Mouse (Mus musculus): ENCODE data around the gene Mycl. TPM values are rescaled to one million over a fixed set of nuclear protein-coding genes. Genes with fewer than 3 reads are reported as not detected.
"Not testable (repeated sequence)": the region's sequence is repeated elsewhere in the genome, so short reads cannot be mapped to it uniquely, and the experiment has no call there.

The Mycl gene
- total RNA-seq, 1 experiment from 2014 or later, result 0.70 TPM

GRCm38 (mm10) chr4:123005054-123005966 lies 9.9 kb downstream of the Mycl start:
- no peak for ATAC-seq (ENCODE audit: extremely low read depth, insufficient number of reproducible peaks, low FRiP score, poor library complexity, severe bottlenecking)

DNA sequence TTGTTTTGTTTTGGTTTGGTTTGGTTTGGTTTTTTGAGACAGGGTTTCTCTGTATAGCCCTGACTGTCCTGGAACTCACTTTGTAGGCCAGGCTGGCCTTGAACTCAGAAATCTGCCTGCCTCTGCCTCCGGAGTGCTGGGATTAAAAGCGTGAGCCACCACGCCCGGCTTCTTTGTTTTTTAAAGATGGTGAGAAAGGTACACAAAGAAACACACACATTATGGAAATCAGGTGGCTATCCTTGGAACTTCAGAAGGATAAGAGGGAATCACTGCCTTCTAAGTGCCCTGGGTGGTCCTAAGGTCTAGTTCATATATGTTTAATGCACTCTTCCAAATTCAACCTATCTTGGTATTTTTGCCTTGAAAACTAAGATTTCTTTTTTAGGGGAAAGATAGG lies 17.0 kb downstream of the Mycl start:
- not testable (repeated sequence) for ATAC-seq (ENCODE audit: extremely low read depth, insufficient number of reproducible peaks, low FRiP score, poor library complexity, severe bottlenecking)

- no peak for ATAC-seq (ENCODE audit: extremely low read depth, insufficient number of reproducible peaks, low FRiP score, poor library complexity, severe bottlenecking)
Observed at GRCm38 (mm10) chr4:123013346-123013945, 18.0 kb downstream of the Mycl start.

DNA sequence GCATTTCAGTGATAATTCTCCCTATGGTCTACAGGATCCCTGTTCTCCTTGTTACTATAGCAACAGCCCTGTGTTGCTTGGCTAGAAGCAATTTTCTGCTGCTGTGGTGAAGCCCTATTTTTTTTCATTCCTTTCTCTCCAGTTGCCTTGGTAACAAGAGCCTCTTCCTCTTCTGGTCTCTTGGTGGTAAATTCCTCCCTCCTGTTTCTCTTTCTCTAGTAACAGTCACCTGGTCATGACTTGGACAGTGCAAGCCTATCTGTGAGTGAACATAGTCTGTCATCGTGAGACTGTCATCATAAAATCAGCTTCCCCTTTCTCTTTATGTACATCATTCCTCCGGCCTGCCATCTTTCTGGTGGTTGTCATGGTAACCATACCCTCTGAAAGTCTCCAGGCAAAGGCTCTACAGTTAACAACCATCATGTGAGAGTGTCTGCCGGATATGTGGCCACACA lies 18.5 kb downstream of the Mycl start:
- peak; percentile 78 for ATAC-seq (ENCODE audit: extremely low read depth, insufficient number of reproducible peaks, low FRiP score, poor library complexity, severe bottlenecking)

GRCm38 (mm10) chr4:123014501-123015282 lies 19.2 kb downstream of the Mycl start:
- ATAC-seq (ENCODE audit: extremely low read depth, insufficient number of reproducible peaks, low FRiP score, poor library complexity, severe bottlenecking), result no peak

DNA sequence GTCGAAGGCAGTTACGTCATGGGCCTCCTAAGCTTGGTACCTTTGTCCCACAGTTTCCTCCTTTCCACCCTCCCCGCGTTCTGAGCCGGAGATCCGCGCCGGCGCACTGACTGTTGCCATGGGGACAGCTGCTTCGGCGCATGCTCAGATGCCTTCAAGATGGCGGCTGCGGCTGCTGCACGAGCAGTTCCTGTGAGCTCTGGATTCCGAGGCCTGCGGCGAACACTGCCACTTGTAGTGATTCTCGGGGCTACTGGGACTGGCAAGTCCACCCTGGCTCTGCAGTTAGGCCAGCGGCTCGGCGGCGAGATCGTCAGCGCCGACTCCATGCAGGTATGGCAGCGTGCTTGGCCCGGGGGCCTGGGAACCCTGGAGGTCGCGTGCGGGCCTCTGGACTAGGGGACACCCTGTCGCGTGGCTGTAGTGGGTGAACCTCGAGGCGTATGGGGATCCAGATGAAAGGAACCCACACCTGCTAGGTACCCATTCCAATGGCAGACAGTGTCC lies 21.1 kb downstream of the Mycl start, which contains the start of gene Trit1:
Trit1 (plus strand) TSS at position 147 of the 507 bp plus-strand sequence.
- peak; percentile 94 for ATAC-seq (ENCODE audit: extremely low read depth, insufficient number of reproducible peaks, low FRiP score, poor library complexity, severe bottlenecking)

DNA sequence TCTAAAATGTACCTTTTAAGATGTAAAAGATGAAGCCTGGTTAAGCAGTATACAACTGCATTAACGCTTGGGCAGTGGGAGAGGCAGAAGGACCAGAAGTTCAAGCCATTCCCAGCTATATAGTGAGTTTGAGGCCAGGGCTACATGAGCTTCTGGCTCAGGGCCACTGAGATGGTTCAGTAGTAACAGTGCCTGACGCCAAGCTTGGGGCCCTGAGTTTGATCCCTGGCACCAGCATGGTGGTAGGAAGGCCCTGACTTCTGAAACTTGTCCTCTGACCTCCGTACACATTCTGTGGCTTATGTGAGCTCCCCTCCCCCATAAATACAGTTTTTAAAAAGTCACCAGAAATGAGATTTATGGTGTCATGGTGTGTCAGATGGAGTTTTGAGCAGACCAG lies 26.1 kb downstream of the Mycl start:
- ATAC-seq (ENCODE audit: extremely low read depth, insufficient number of reproducible peaks, low FRiP score, poor library complexity, severe bottlenecking), result no peak

DNA sequence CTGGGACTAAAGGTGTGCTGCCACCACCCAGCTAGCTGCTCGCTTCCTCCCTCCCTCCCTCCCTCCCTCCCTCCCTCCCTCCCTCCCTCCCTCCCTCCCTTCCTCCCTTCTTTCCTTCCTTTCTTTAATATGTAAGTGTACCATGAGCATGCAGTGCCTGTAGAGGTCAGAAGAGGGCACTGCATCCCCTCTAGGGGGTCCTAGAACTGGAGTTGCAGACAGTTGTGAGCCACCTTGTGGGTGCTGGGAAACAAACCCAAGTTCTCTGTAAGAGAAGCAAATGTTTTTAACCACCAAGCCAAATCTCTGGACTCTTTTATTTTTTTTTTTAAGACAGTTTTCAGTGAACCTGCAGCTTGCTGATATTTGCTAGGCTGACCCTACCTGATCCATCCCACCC lies 27.4 kb downstream of the Mycl start:
- no peak for ATAC-seq (ENCODE audit: extremely low read depth, insufficient number of reproducible peaks, low FRiP score, poor library complexity, severe bottlenecking)

DNA sequence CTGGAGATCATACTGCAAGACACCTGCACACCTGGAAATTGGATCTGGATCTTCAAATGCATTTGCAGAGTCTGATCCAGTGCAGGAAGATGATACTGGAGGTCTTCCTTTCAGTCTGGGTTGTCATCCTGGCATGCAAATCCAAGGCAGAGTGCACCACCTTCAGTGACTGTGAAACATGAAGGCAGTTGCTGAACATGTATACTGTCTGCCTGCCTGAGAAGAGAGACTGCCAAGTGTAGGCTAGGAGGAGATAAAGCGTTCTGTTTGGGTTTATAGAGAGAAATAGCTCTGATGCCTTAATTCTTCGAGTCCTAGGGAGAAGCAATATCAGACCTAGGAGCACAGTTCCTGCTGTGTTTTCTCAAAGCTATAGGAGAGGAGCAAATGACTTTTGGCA lies 30.0 kb downstream of the Mycl start:
- ATAC-seq (ENCODE audit: extremely low read depth, insufficient number of reproducible peaks, low FRiP score, poor library complexity, severe bottlenecking), result no peak

DNA sequence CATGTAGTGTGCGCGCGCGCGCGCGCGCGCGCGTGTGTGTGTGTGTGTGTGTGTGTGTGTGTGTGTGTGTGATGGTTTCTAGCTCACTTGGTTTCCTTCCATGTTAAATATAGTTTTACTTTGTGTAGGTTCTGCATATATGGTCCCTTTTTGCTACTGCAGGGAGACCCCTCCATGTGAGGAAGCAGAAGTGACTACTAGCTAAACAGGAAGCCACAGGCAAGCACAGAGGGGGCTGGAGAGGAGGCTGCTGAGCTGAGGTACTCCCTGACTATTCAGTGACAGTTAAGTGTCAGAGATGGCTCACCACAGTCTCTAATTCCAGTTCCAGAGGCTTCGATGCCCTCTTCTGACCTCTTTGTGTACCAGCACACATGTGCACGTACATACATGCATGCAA lies 30.7 kb downstream of the Mycl start:
- peak; percentile 96 for ATAC-seq (ENCODE audit: extremely low read depth, insufficient number of reproducible peaks, low FRiP score, poor library complexity, severe bottlenecking)

- ATAC-seq (ENCODE audit: extremely low read depth, insufficient number of reproducible peaks, low FRiP score, poor library complexity, severe bottlenecking), result no peak
Observed at GRCm38 (mm10) chr4:123026597-123026996, 31.1 kb downstream of the Mycl start.

- ATAC-seq (ENCODE audit: extremely low read depth, insufficient number of reproducible peaks, low FRiP score, poor library complexity, severe bottlenecking), result 0 out of 2 replicates have a peak, but pooled peaks have one; percentile 19
Observed at GRCm38 (mm10) chr4:123034841-123035240, 39.4 kb downstream of the Mycl start.

GRCm38 (mm10) chr4:123035636-123036035 lies 40.2 kb downstream of the Mycl start:
- no peak for ATAC-seq (ENCODE audit: extremely low read depth, insufficient number of reproducible peaks, low FRiP score, poor library complexity, severe bottlenecking)

DNA sequence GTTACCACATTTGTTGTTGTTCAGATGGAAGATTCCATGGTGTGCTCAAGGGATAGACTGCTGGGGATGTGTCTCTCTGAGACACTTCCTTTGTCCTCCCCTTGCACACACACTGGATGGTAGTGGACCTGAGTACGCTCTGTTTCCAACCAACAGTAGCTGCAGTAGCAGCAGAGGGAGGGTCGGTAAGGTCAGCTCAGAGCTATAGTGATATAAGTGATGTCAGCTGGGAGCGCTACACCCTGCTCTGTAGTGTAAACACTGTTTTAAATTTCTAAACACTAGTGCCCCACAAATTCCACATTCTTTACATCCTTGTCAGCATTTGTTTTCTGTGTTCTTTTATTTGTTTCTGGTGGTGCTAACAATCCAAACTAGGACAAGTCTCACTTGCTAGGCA lies 41.3 kb downstream of the Mycl start:
- ATAC-seq (ENCODE audit: extremely low read depth, insufficient number of reproducible peaks, low FRiP score, poor library complexity, severe bottlenecking), result no peak

DNA sequence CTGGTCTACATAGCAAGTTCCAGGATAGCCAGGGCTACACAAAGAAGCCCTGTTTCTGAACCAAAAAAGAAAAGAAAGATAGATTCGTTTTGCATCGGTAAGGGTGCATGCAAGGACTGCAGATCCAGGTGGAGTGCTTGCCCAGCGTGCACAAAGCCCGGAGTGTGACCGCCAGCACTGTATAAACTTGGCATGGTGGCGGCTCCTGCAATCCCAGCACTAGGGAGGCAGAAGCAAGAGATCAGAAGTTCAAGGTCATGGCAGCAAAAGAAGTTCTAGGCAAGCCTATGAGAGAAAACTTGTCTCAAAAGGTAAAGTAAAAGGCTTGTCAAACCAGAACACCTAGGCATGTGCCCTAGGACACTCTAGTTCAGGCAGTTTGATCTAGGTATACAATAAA lies 45.7 kb downstream of the Mycl start:
- ATAC-seq (ENCODE audit: extremely low read depth, insufficient number of reproducible peaks, low FRiP score, poor library complexity, severe bottlenecking), result no peak

GRCm38 (mm10) chr4:123043858-123044257 lies 48.4 kb downstream of the Mycl start:
- ATAC-seq (ENCODE audit: extremely low read depth, insufficient number of reproducible peaks, low FRiP score, poor library complexity, severe bottlenecking), result no peak

DNA sequence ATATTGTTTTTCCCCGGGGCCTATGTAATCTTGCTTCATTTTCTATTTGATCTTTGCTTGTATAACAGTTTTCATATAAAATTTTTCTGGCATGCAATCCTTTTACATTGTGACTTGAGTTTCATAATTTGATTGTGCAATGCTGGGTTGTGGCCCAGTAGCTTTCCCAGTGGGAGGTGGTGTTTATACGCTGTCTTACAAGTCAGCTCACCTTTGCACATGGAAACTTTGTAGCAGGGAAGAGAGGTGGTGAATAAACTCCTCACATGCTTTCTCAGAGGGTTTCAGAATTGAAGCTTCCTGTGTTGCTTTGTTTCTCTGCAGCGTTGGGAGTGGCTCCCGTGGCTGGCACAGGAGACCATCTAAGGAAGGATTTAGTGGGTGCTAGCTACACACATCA lies 49.4 kb downstream of the Mycl start:
- ATAC-seq (ENCODE audit: extremely low read depth, insufficient number of reproducible peaks, low FRiP score, poor library complexity, severe bottlenecking), result no peak

- no peak for ATAC-seq (ENCODE audit: extremely low read depth, insufficient number of reproducible peaks, low FRiP score, poor library complexity, severe bottlenecking)
Observed at GRCm38 (mm10) chr4:123046300-123046699, 50.8 kb downstream of the Mycl start.

DNA sequence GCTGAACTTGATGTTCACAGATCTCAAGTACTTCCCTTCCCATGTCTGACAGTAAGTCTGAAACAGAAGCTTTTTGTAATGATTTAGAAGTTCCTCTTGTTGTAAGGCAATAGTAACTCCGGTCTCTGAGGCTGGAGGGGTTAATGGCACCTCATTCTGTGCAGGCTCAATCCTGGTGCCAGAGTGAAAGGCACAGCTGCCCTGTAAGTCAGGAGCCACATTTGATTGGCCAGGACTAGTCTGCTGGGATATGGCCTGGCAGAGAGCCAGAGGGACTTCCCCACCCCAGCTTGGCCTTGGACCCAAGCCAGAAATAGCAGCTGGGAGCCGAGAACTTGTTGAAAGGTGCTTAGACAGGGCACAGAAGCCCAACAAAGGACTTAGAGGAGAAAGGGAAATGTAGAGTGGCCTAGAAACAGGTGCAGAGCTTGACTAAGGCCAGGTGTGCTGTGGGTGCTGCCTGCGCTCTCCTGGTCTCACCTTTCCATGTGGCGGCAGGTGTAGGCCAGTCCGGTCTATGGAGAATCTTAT lies 55.3 kb downstream of the Mycl start:
- ATAC-seq (ENCODE audit: extremely low read depth, insufficient number of reproducible peaks, low FRiP score, poor library complexity, severe bottlenecking), result no peak

All from neutrophil, adult 5-6 weeks (primary cell).